Mouse (Mus musculus) E14TG2a.4 (cell line): ENCODE results near the gene Krt35.

Source experiments
- CTCF ChIP-seq: conservative IDR thresholded peaks from 2 replicates; pipeline ENCODE4 v1.5.1; 2014; ENCODE audit warnings: low read length
- NANOG ChIP-seq: IDR thresholded peaks from 2 replicates; pipeline ENCODE4 v1.6.1; 2014; ENCODE audit warnings: borderline replicate concordance, low read length, mixed read lengths

- TF ChIP-seq CTCF (no peak), NANOG (no peak)
These were observed 29.6 kb downstream of the Krt35 start for GRCm38 (mm10) chr11:100066236-100067010.
